Mouse (Mus musculus): ENCODE measurements around the gene Smr3a. TPM values are rescaled to one million over a fixed set of nuclear protein-coding genes. Genes with fewer than 3 reads are reported as not detected.

The Smr3a gene
- not detected in 2 replicates for polyA plus RNA-seq (2015; fragmentation: Nextera tagmentation; extraction: Ambion mirVana)

- H3K27ac ChIP-seq (ENCODE audit: low read length) = no peak within 1 kb of the TSS
- H3K4me2 ChIP-seq (ENCODE audit: low read depth, low read length) = no peak within 1 kb of the TSS
- H3K4me1 ChIP-seq (ENCODE audit: control insufficient read depth, insufficient read depth, low read length) = no peaks in the 10 kb centered on the region
- H3K9ac ChIP-seq (ENCODE audit: low read length) = no peak within 1 kb of the TSS
- no peaks in the 10 kb centered on the region for H3K36me3 ChIP-seq (ENCODE audit: control insufficient read depth, insufficient read depth, low read length)
- H3K9me3 ChIP-seq (replicated peaks; ENCODE audit: control insufficient read depth, low read length) = no peaks in the 10 kb centered on the region
- WGBS = 78% methylated on average over 3 of the region's 3 CpGs
- no peak within 1 kb of the TSS for H3K4me3 ChIP-seq (replicated peaks; ENCODE audit: low read length)
- H3K27me3 ChIP-seq (ENCODE audit: control insufficient read depth, insufficient read depth, low read length) = no peaks in the 10 kb centered on the region
- ATAC-seq (ENCODE audit: insufficient read depth, low FRiP score) = no peak
Measured at GRCm38 (mm10) chr5:88002249-88002648, at the start of gene Smr3a. Smr3a (plus strand) TSS chr5:88002549.

- Histone ChIP-seq H3K27me3 (ENCODE audit: control insufficient read depth, insufficient read depth, low read length) (no peaks in the 10 kb centered on the region), H3K4me2 (ENCODE audit: low read depth, low read length) (no peak within 1 kb of the TSS), H3K9ac (ENCODE audit: low read length) (no peak within 1 kb of the TSS), H3K27ac (ENCODE audit: low read length) (no peak within 1 kb of the TSS), H3K4me3 (replicated peaks; ENCODE audit: low read length) (no peak within 1 kb of the TSS), H3K4me1 (ENCODE audit: control insufficient read depth, insufficient read depth, low read length) (no peaks in the 10 kb centered on the region), H3K9me3 (replicated peaks; ENCODE audit: control insufficient read depth, low read length) (no peaks in the 10 kb centered on the region), H3K36me3 (ENCODE audit: control insufficient read depth, insufficient read depth, low read length) (no peaks in the 10 kb centered on the region)
- no peak for ATAC-seq (ENCODE audit: insufficient read depth, low FRiP score)
- 55% methylated on average over 2 of the region's 2 CpGs for WGBS
Measured at GRCm38 (mm10) chr5:87969201-87969600, 33.1 kb upstream of the Smr3a start, which contains the start of the genes 2310003L06Rik and Gm28434. 2310003L06Rik (plus strand) TSS chr5:87969459. Gm28434 (plus strand) TSS chr5:87969517.

- WGBS = 75% methylated on average over 3 of the region's 3 CpGs
- no peak for ATAC-seq (ENCODE audit: insufficient read depth, low FRiP score)
- no peaks in the 10 kb centered on the region for H3K9me3 ChIP-seq (replicated peaks; ENCODE audit: control insufficient read depth, low read length)
- H3K27ac ChIP-seq (ENCODE audit: low read length) = no peak within 1 kb of the TSS
- no peaks in the 10 kb centered on the region for H3K27me3 ChIP-seq (ENCODE audit: control insufficient read depth, insufficient read depth, low read length)
- H3K4me3 ChIP-seq (replicated peaks; ENCODE audit: low read length) = no peak within 1 kb of the TSS
- H3K9ac ChIP-seq (ENCODE audit: low read length) = no peak within 1 kb of the TSS
- no peak within 1 kb of the TSS for H3K4me2 ChIP-seq (ENCODE audit: low read depth, low read length)
- no peaks in the 10 kb centered on the region for H3K4me1 ChIP-seq (ENCODE audit: control insufficient read depth, insufficient read depth, low read length)
- no peaks in the 10 kb centered on the region for H3K36me3 ChIP-seq (ENCODE audit: control insufficient read depth, insufficient read depth, low read length)
Measured at GRCm38 (mm10) chr5:87979139-87979538, 23.2 kb upstream of the Smr3a start, which contains the start of gene Cabs1. Cabs1 (plus strand) TSS chr5:87979439.

- Histone ChIP-seq H3K27me3 (ENCODE audit: control insufficient read depth, insufficient read depth, low read length) (no peaks in the 10 kb centered on the region), H3K9me3 (replicated peaks; ENCODE audit: control insufficient read depth, low read length) (no peaks in the 10 kb centered on the region), H3K4me3 (replicated peaks; ENCODE audit: low read length) (no peak overlapping the region), H3K27ac (ENCODE audit: low read length) (no peak overlapping the region), H3K4me1 (ENCODE audit: control insufficient read depth, insufficient read depth, low read length) (no peaks in the 10 kb centered on the region), H3K36me3 (ENCODE audit: control insufficient read depth, insufficient read depth, low read length) (no peaks in the 10 kb centered on the region), H3K9ac (ENCODE audit: low read length) (no peak overlapping the region), H3K4me2 (ENCODE audit: low read depth, low read length) (no peak overlapping the region)
- WGBS = 64% methylated on average over 3 of the region's 3 CpGs
- peak; percentile 40; the same call in 1 of the 2 replicates for ATAC-seq (ENCODE audit: insufficient read depth, low FRiP score)
Measured at GRCm38 (mm10) chr5:87982468-87983214, 19.7 kb upstream of the Smr3a start.

- ATAC-seq (ENCODE audit: insufficient read depth, low FRiP score) = no peak
- Histone ChIP-seq H3K36me3 (ENCODE audit: control insufficient read depth, insufficient read depth, low read length) (no peaks in the 10 kb centered on the region), H3K9me3 (replicated peaks; ENCODE audit: control insufficient read depth, low read length) (no peaks in the 10 kb centered on the region), H3K9ac (ENCODE audit: low read length) (no peak overlapping the region), H3K4me2 (ENCODE audit: low read depth, low read length) (no peak overlapping the region), H3K4me3 (replicated peaks; ENCODE audit: low read length) (no peak overlapping the region), H3K27ac (ENCODE audit: low read length) (no peak overlapping the region), H3K27me3 (ENCODE audit: control insufficient read depth, insufficient read depth, low read length) (no peaks in the 10 kb centered on the region), H3K4me1 (ENCODE audit: control insufficient read depth, insufficient read depth, low read length) (no peaks in the 10 kb centered on the region)
Measured at GRCm38 (mm10) chr5:88005241-88005640, 2.9 kb downstream of the Smr3a start.

Other genes starting within 250 kb of the Smr3a start
- not detected in 2 replicates for gene Csn1s2a, start 228.0 kb upstream of the Smr3a start, polyA plus RNA-seq (2015; fragmentation: Nextera tagmentation; extraction: Ambion mirVana)
- gene Csn1s2b, start 194.5 kb upstream of the Smr3a start, polyA plus RNA-seq (2015; fragmentation: Nextera tagmentation; extraction: Ambion mirVana) = not detected in 2 replicates
- not detected in 2 replicates for gene Prr27, start 176.9 kb upstream of the Smr3a start, polyA plus RNA-seq (2015; fragmentation: Nextera tagmentation; extraction: Ambion mirVana)
- not detected in 2 replicates for gene Odam, start 117.5 kb upstream of the Smr3a start, polyA plus RNA-seq (2015; fragmentation: Nextera tagmentation; extraction: Ambion mirVana)
- not detected in 2 replicates for gene Csn3, start 77.0 kb upstream of the Smr3a start, polyA plus RNA-seq (2015; fragmentation: Nextera tagmentation; extraction: Ambion mirVana)
- gene 2310003L06Rik, start 33.1 kb upstream of the Smr3a start, polyA plus RNA-seq (2015; fragmentation: Nextera tagmentation; extraction: Ambion mirVana) = not detected in 2 replicates
- gene Gm28434, start 33.0 kb upstream of the Smr3a start, polyA plus RNA-seq (2015; fragmentation: Nextera tagmentation; extraction: Ambion mirVana) = not detected in 2 replicates
- gene Cabs1, start 23.1 kb upstream of the Smr3a start, polyA plus RNA-seq (2015; fragmentation: Nextera tagmentation; extraction: Ambion mirVana) = not detected in 2 replicates
- gene Smr2, start 84.0 kb downstream of the Smr3a start, polyA plus RNA-seq (2015; fragmentation: Nextera tagmentation; extraction: Ambion mirVana) = not detected in 2 replicates
- not detected in 2 replicates for gene Gm11116, start 109.0 kb downstream of the Smr3a start, polyA plus RNA-seq (2015; fragmentation: Nextera tagmentation; extraction: Ambion mirVana)
- not detected in 2 replicates for gene Gm11115, start 151.6 kb downstream of the Smr3a start, polyA plus RNA-seq (2015; fragmentation: Nextera tagmentation; extraction: Ambion mirVana)